Mouse (Mus musculus) olfactory bulb, adult 2 months (tissue): ENCODE results near the gene Krt86.

Experiments
- CTCF ChIP-seq: fragments of 200-500 bp; IDR thresholded peaks from 2 replicates; pipeline ENCODE4 v1.5.1; 2012; ENCODE audit warnings: low read depth, mild to moderate bottlenecking, low read length, moderate library complexity; ENCODE audit not compliant: insufficient read depth
- POLR2A ChIP-seq: fragments of 200-500 bp; IDR thresholded peaks from 2 replicates; pipeline ENCODE4 v1.6.1; 2012; ENCODE audit warnings: mild to moderate bottlenecking, low read depth, low read length, moderate library complexity; ENCODE audit not compliant: insufficient read depth

- no peak for TF ChIP-seq POLR2A
- TF ChIP-seq CTCF: no peak
Observed at GRCm38 (mm10) chr15:101494203-101494602, 20.9 kb downstream of the Krt86 start.
